Comparison of ENCODE assay signal across 9 mouse cellular contexts in the genomic region with DNA sequence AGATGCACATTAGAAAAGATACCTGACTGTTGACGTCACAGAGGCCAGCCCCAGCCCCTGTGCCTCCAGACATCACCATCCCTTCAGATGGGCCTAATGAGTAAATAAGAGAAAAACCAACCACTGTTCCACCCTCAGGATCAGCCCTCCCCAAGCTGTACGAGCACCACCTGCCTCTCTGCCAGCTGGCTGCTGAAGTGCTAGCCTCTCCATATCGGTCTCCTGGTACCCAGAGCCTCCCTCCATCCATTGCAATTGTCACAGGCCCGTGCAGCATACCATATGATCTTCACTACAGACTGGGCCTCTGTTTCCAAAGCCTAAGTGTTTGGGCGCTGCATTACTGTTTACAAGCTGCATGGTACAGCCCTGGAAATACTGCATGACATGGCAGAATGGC.
"Had no signal": no experiment of that assay in that cellular context is flagged by ENCODE, and none has a peak within 500 bp of the region (broad histone marks: within the 10 kb centered on the region; RNA-seq: fewer than 3 reads in every experiment).

No protein-coding gene starts in this region.

- H3K27ac ChIP-seq: kidney, embryonic 15.5 days; limb, embryonic 13.5 days; liver, embryonic 14.5 days; midbrain, embryonic 13.5 days; neural tube, embryonic 15.5 days; stomach, postnatal 0 days had no signal

- H3K9ac ChIP-seq: kidney, embryonic 15.5 days; limb, embryonic 13.5 days; liver, embryonic 14.5 days; midbrain, embryonic 13.5 days; neural tube, embryonic 15.5 days had no signal

- H3K4me1 ChIP-seq: kidney, embryonic 15.5 days; midbrain, embryonic 13.5 days had no signal

- H3K9me3 ChIP-seq: kidney, embryonic 15.5 days; midbrain, embryonic 13.5 days; neural tube, embryonic 15.5 days had no signal

- H3K4me2 ChIP-seq: kidney, embryonic 15.5 days; limb, embryonic 13.5 days; midbrain, embryonic 13.5 days; neural tube, embryonic 15.5 days had no signal

- H3K27me3 ChIP-seq: kidney, embryonic 15.5 days; limb, embryonic 13.5 days; midbrain, embryonic 13.5 days; neural tube, embryonic 15.5 days had no signal

- H3K4me3 ChIP-seq: kidney, embryonic 15.5 days; limb, embryonic 13.5 days; midbrain, embryonic 13.5 days; neural tube, embryonic 15.5 days had no signal

- H3K36me3 ChIP-seq: kidney, embryonic 15.5 days; limb, embryonic 13.5 days; midbrain, embryonic 13.5 days; neural tube, embryonic 15.5 days had no signal

- DNase-seq: kidney, postnatal 14 days; lung, adult 18-20 months; thymus, postnatal 4 days had no signal

- ATAC-seq: midbrain, embryonic 13.5 days had no signal
